Mouse (Mus musculus): ENCODE results near the gene Kir3dl2. TPM values are rescaled to one million over a fixed set of nuclear protein-coding genes. Genes with fewer than 3 reads are reported as not detected.
"Not testable (repeated sequence)": the region's sequence is repeated elsewhere in the genome, so short reads cannot be mapped to it uniquely, and the experiment has no call there.

Gene Kir3dl2
- not detected for total RNA-seq (2018; cell fraction: chromatin; rRNA removed)
- total RNA-seq (2018; cell fraction: cytosol; rRNA removed), result not detected
- total RNA-seq (2018; cell fraction: nucleus; rRNA removed), result not detected
- not detected in 3 replicates for polyA plus RNA-seq (2018)

- H3K79me2 ChIP-seq (ENCODE audit: inconsistent target); H3K27ac ChIP-seq; H3K4me3 ChIP-seq (ENCODE audit: inconsistent target); H3K36me3 ChIP-seq (ENCODE audit: inconsistent target): not testable (repeated sequence)
- 72% methylated on average over 1 of the region's 1 CpGs for WGBS (ENCODE audit: missing documents)
Measured at GRCm38 (mm10) chrX:136543956-136544355, at the start of gene Kir3dl2. TSS of gene Kir3dl2 (minus strand) at chrX:136544056.

DNA sequence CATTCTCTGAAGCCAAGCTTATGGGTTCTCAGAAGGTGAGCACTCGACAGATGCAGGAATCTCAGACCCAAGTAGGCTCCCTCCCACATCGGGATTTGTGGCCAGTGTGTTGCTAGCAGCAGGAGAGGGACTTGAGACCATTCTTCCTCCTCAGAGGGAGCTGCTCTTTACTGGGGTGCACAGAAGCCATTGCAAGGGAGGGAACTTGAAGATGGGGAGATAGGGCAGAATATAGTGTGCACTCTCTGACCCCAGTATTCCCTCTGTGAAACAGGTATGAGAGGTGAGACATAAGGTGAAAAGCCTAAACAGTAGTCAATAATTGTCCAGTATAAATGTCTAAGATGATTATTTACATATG is 47.0 kb upstream of the Kir3dl2 start:
- 38% methylated on average over 2 of the region's 2 CpGs for WGBS (ENCODE audit: missing documents)
- no peak overlapping the region for H3K4me3 ChIP-seq (ENCODE audit: inconsistent target)
- no peaks in the 10 kb centered on the region for H3K79me2 ChIP-seq (ENCODE audit: inconsistent target)
- no peak overlapping the region for H3K27ac ChIP-seq
- H3K36me3 ChIP-seq (ENCODE audit: inconsistent target), result no peaks in the 10 kb centered on the region

DNA sequence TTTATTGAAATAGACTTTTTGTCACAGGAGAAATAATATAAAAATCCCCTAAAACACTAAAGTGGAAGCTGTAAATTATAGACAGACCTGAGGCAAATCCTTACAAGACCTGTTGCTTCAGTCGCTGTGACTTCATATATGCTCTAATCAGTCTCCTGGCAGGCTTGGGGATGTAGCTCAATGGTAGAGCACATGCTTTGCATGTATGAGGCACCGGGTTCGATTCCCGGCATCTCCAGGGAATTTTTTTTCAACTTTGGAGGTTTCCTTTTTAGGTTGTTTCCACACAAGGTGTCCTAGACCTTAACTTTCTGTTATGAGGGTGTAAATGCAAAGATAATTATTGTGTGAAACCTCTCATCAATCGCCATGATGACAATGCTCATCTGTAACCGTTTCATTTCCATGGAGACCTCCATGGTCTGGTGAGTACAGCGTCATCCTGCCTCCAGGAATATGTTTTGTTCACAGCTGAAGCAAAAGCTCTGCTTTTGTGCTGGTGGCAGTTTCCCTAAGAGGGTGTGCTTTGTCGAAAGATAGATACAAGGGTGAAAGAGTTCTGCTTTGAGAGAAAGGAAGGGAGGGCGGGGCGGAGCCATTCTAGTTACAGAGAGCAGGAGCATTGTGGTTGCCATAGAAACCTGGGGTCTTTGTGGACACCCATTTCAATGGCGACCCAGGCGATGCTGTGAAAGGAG is 46.5 kb upstream of the Kir3dl2 start, which contains the start of gene Tceal3:
Tceal3 (plus strand) TSS at position 644 of the 698 bp plus-strand sequence.
- H3K27ac ChIP-seq, result no peak within 1 kb of the TSS
- no peak within 1 kb of the TSS for H3K4me3 ChIP-seq (ENCODE audit: inconsistent target)
- WGBS (ENCODE audit: missing documents), result 56% methylated on average over 12 of the region's 12 CpGs
- H3K36me3 ChIP-seq (ENCODE audit: inconsistent target), result no peaks in the 10 kb centered on the region
- H3K79me2 ChIP-seq (ENCODE audit: inconsistent target), result no peaks in the 10 kb centered on the region

DNA sequence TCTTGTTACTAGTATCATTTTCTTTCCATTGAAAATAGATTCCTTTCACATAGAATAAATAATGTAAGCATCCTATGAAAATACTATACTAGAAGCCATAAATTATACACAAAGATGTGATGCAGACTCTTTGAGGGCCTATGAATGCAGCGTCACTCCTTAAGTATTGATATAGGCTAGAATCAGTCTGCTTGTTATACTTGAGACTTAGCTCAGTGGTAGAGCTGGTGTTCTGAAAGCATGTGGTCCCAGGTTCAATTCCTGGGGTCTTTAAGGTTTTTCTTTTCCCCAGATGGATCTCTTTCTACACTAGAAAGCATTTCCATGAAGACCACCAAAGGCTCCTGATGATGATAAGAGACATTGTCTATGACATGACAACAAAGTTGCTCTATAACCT is 40.8 kb upstream of the Kir3dl2 start:
- 100% methylated on average over 1 of the region's 1 CpGs for WGBS (ENCODE audit: missing documents)
- Histone ChIP-seq H3K79me2 (ENCODE audit: inconsistent target) (no peaks in the 10 kb centered on the region), H3K27ac (no peak overlapping the region), H3K36me3 (ENCODE audit: inconsistent target) (no peaks in the 10 kb centered on the region), H3K4me3 (ENCODE audit: inconsistent target) (no peak overlapping the region)

GRCm38 (mm10) chrX:136569094-136569493 is 25.2 kb upstream of the Kir3dl2 start:
- not testable (repeated sequence) for H3K27ac ChIP-seq; H3K36me3 ChIP-seq (ENCODE audit: inconsistent target); H3K4me3 ChIP-seq (ENCODE audit: inconsistent target); H3K79me2 ChIP-seq (ENCODE audit: inconsistent target)
- 78% methylated on average over 9 of the region's 9 CpGs for WGBS (ENCODE audit: missing documents)

DNA sequence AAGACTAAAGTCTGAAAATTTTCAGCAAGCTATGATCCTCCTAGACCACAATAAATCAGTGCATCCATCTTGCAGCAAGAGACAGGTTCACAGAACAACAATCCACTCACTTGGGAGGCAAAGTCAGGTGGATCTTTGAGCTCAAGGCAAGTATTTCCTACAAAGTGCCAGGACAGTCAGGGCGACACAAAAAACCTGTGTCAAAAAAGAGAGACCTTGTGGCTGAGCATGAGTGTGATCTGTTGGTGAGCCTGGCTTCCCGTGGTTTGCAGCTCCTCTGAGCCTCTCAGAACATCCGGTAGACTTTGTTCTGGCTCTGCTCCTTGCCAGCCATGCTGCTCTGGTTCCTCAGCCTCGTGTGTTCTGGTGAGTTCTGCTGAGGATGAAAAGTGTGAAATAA is 26.2 kb downstream of the Kir3dl2 start, which contains the start of gene Kir3dl1:
Kir3dl1 (plus strand) TSS at position 301 of the 400 bp plus-strand sequence.
- not testable (repeated sequence) for H3K36me3 ChIP-seq (ENCODE audit: inconsistent target); H3K27ac ChIP-seq; H3K79me2 ChIP-seq (ENCODE audit: inconsistent target); H3K4me3 ChIP-seq (ENCODE audit: inconsistent target)
- 80% methylated on average over 1 of the region's 4 CpGs for WGBS (ENCODE audit: missing documents)

Other genes starting within 250 kb of the Kir3dl2 start
- gene Kir3dl1, start 26.1 kb downstream of the Kir3dl2 start, polyA plus RNA-seq (2018), result not detected in 3 replicates
- not detected in 3 replicates for gene Tceal3, start 46.8 kb upstream of the Kir3dl2 start, polyA plus RNA-seq (2018)
- 1.1 to 1.3 TPM (median 1.2 TPM) in 3 replicates for gene Tceal1, start 163.9 kb upstream of the Kir3dl2 start, polyA plus RNA-seq (2018)
- 146 to 528 TPM (median 198 TPM) in 3 replicates for gene Morf4l2, start 199.6 kb upstream of the Kir3dl2 start, polyA plus RNA-seq (2018)
- gene Glra4, start 236.1 kb upstream of the Kir3dl2 start, polyA plus RNA-seq (2018), result not detected in 3 replicates